In the genomic region with DNA sequence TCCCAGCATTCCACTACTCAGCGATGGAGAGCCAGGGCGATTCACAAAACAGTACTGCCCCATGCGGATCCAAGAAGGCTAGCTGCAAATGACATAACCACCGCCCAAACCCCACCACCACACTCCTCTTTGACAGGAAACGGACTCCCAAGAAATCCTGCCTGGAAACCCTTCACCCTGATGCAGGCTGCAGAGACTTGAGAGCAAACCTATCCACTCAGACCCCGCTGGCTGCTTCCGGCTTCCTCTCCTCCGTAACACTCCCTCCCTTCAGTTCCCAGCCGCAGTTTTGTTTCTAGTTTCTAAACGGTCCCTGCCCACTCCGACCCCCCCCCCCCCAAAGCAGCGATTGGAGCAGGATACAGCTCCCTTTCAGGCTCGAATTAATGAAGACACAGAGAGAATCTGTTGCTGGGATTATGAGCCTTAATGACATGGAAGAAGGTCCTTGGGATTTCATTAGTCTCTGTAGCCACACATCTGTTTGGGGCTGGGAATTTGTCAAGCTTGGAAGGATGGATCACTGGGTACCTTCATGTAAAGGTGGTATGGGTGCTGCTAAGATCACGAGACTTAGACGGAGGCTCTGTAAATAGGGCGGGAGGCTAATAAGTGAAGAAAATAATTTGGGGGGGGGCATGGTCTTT, we compare ENCODE assay signal across 9 mouse cellular contexts.
A peak's percentile ranks its signal among the peaks of the same experiment; 100 is the strongest.
DNase-seq lines count a peak whose midpoint lies in the region; ATAC-seq and TF ChIP-seq lines count a peak whose summit lies in the region.
"Had no signal": no experiment of that assay in that cellular context is flagged by ENCODE, and none has a peak within 500 bp of the region (broad histone marks: within the 10 kb centered on the region; RNA-seq: fewer than 3 reads in every experiment).

No protein-coding gene starts in this region.

- 0 out of 2 replicates have a peak, but pooled peaks cover 4% of the 10 kb centered on the region for H3K36me3 ChIP-seq in forebrain, postnatal 0 days (ENCODE audit: insufficient read depth)
- H3K36me3 ChIP-seq in liver, adult 2 months (ENCODE audit: control insufficient read depth, insufficient read depth, low read length) = no peaks in the 10 kb centered on the region

- peak overlapping the region; percentile 9 for H3K27ac ChIP-seq in forebrain, postnatal 0 days (ENCODE audit: low read depth, low read length)
- H3K27ac ChIP-seq in liver, adult 2 months (replicated peaks; ENCODE audit: insufficient read depth, low read depth, low read length) = no peak overlapping the region

- peak overlapping the region; percentile 24 for H3K4me3 ChIP-seq in forebrain, postnatal 0 days (ENCODE audit: low read depth, low read length)
- peak overlapping the region; percentile 35 for H3K4me3 ChIP-seq in liver, adult 2 months (ENCODE audit: insufficient read depth, low read depth, low read length)

- 2% methylated on average over 16 of the region's 16 CpGs for WGBS in forebrain, postnatal 0 days
- WGBS in liver, adult 2 months = under 1% methylated on average over 16 of the region's 16 CpGs

- peaks cover 15% of the 10 kb centered on the region; the same call in 1 of the 2 replicates for H3K79me2 ChIP-seq in liver, adult 2 months (ENCODE audit: control insufficient read depth, insufficient read depth, low read length)

- no peak for TF ChIP-seq POLR2A in liver, adult 2 months (IDR thresholded peaks at IDR 0.05; ENCODE audit: extremely low read depth, insufficient read depth, low read length)

- peak overlapping the region; percentile 25; the same call in 1 of the 2 replicates for H3K9ac ChIP-seq in forebrain, postnatal 0 days
- peak overlapping the region; percentile 91 for H3K9ac ChIP-seq in liver, adult 2 months (ENCODE audit: low read depth, low read length)

- ATAC-seq in frontal cortex, adult (ENCODE audit: low TSS enrichment) = peak; percentile 67
- peak; percentile 84 for ATAC-seq in forebrain, postnatal 0 days
- ATAC-seq: Patski had no signal

- H3K4me1 ChIP-seq in forebrain, postnatal 0 days (ENCODE audit: insufficient read depth) = peaks cover 14% of the 10 kb centered on the region; the same call in 1 of the 2 replicates
- peaks cover 14% of the 10 kb centered on the region for H3K4me1 ChIP-seq in liver, adult 2 months (ENCODE audit: control insufficient read depth, insufficient read depth, low read length)

- DNase-seq in frontal cortex, postnatal 25 days (ENCODE audit: low spot score in 2 of 2) = no peak
- peak; percentile 79 for DNase-seq in ZHBTc4 (ENCODE audit: low read depth, low spot score)
- DNase-seq in forebrain, postnatal 0 days = peak; percentile 65
- DNase-seq in hindlimb bud, embryonic 11.5 days (ENCODE audit: extremely low spot score, low read depth, low spot score) = peak; percentile 22
- DNase-seq in liver, adult 2 months (ENCODE audit: extremely low read depth, low read depth, low spot score) = peak; percentile 35
- DNase-seq in naive thymus-derived CD4-positive, alpha-beta T cell, adult 2 months (ENCODE audit: low read depth) = peak; percentile 43
- DNase-seq in MN1 (ENCODE audit: low spot score) = no peak

- TF ChIP-seq CTCF in forebrain, postnatal 0 days (IDR thresholded peaks at IDR 0.05; ENCODE audit: low read depth) = peak; percentile 42
- TF ChIP-seq CTCF in liver, adult 2 months (IDR thresholded peaks at IDR 0.05; ENCODE audit: low read depth, low read length) = no peak

- H3K9me3 ChIP-seq in forebrain, postnatal 0 days (ENCODE audit: low read length) = no peaks in the 10 kb centered on the region

- no peaks in the 10 kb centered on the region for H3K27me3 ChIP-seq in forebrain, postnatal 0 days (ENCODE audit: insufficient read depth, low read length)
- no peaks in the 10 kb centered on the region for H3K27me3 ChIP-seq in liver, adult 2 months (ENCODE audit: control insufficient read depth, insufficient read depth, low read length)
- H3K27me3 ChIP-seq: Patski had no signal

- peak overlapping the region; percentile 50 for H3K4me2 ChIP-seq in forebrain, postnatal 0 days (ENCODE audit: low read depth)

Comparison
In these comparisons a context has a peak if more than half of its experiments do, and no peak if none do; other contexts are left out.
1. DNase-seq: peak in ZHBTc4 (single experiment), forebrain, postnatal 0 days (single experiment), hindlimb bud, embryonic 11.5 days (single experiment), liver, adult 2 months (single experiment) and naive thymus-derived CD4-positive, alpha-beta T cell, adult 2 months (single experiment); none in frontal cortex, postnatal 25 days (0 of 2) and MN1 (single experiment).